Mouse (Mus musculus): Measurements from ENCODE around the gene Rap1b.

DNA sequence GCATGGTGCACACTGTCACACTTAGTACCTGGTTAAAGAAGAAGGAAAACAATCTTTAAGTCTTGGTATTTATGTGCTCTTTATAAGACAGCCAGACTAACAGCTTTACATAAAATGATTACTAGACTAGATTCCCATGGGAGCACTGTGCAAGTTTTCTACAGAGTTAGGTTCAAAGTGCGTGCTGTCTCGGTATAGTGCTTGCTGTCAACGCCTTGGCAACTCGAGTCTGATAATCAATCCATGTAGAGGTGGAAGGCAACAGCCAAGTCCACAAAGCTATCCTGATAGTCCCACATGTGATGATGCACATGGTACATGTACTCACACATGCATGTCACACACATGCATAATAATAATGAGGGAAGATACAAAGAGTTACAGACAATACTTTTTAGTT, 21.2 kb downstream of the Rap1b start:
- TF ChIP-seq EP300 (IDR thresholded peaks at IDR 0.05; ENCODE audit: low read depth) (no peak), CTCF (IDR thresholded peaks at IDR 0.05; ENCODE audit: low read depth) (no peak)

Measured in liver, embryonic 14.5 days (tissue).